Mouse (Mus musculus): ENCODE data around the gene Dlg2.
A peak's percentile ranks its signal among the peaks of the same experiment; 100 is the strongest.

Dlg2 gene

DNA sequence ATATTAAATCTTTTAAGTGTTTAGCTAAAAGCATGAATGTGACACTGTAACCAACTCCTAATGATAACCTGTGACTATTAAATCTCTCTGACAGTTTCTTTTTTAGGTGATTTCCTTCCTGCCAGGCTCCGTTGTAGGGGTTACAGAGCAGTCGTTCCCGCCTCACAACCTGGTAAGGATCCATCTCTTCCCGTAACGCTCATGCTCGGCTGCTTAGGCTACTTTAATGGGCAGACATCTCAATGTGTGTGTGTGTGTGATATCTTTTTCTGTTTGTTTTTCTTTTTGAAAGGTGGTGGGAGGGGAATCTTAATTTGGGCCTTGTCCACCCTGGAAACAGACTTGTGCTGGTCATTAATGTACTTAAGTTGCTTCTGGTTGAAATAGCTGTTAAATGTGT is 32.3 kb upstream of the Dlg2 start:
- Histone ChIP-seq H3K36me3 (ENCODE audit: insufficient read depth, low read length) (peaks cover 41% of the 10 kb centered on the region), H3K4me1 (replicated peaks; ENCODE audit: low read depth, low read length) (peaks cover 25% of the 10 kb centered on the region), H3K27me3 (ENCODE audit: insufficient read depth, low read length) (no peaks in the 10 kb centered on the region), H3K9me3 (ENCODE audit: low read length) (no peaks in the 10 kb centered on the region), H3K4me3 (replicated peaks; ENCODE audit: low read length) (peak overlapping the region; percentile 95)
- TF ChIP-seq NANOG (IDR thresholded peaks at IDR 0.05; ENCODE audit: borderline replicate concordance, low read length), result no peak
- TF ChIP-seq POU5F1 (IDR thresholded peaks at IDR 0.05; ENCODE audit: borderline replicate concordance, low read length), result no peak
- TF ChIP-seq CTCF (conservative IDR thresholded peaks at IDR 0.05; ENCODE audit: low read length), result no peak

DNA sequence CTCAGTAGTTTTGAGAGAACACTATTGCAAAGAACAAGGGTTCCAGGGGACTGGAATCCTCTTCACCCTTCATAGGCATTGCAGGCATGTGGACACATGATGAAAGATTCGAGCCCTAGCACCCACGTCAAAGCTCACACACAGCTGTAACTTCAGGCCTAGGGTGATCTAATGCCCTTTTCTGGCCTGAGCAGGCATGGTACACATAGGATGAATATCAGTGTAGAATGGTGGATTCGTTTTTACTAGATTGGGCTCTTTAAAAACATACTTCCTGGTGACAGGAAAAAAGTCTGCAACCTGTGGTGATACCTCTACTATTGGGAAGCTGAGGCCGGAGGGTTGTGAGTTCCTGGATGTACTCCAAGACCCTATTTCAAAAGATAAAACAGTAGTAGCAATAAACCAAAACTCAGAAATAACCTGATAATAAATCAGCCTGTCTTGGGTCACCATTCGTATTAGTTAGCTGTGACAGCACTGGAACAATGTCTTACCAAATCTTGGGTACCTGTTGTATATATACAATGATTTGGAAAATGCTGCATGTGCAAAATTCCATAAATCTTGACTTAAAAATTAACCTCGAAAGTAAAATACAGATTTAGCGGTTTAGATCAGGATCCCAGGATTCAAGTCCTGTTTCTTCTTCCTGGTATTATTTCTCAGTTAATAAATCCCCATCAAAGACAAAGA is 20.2 kb upstream of the Dlg2 start:
- no peaks in the 10 kb centered on the region for H3K9me3 ChIP-seq (ENCODE audit: low read length)
- H3K27me3 ChIP-seq (ENCODE audit: insufficient read depth, low read length), result peaks cover 2% of the 10 kb centered on the region
- H3K4me3 ChIP-seq (replicated peaks; ENCODE audit: low read length), result peak overlapping the region; percentile 94
- no peak for TF ChIP-seq CTCF (conservative IDR thresholded peaks at IDR 0.05; ENCODE audit: low read length)
- TF ChIP-seq NANOG (IDR thresholded peaks at IDR 0.05; ENCODE audit: borderline replicate concordance, low read length), result no peak
- no peak for TF ChIP-seq POU5F1 (IDR thresholded peaks at IDR 0.05; ENCODE audit: borderline replicate concordance, low read length)
- peaks cover 34% of the 10 kb centered on the region for H3K36me3 ChIP-seq (ENCODE audit: insufficient read depth, low read length)
- H3K4me1 ChIP-seq (replicated peaks; ENCODE audit: low read depth, low read length), result peaks cover 36% of the 10 kb centered on the region

DNA sequence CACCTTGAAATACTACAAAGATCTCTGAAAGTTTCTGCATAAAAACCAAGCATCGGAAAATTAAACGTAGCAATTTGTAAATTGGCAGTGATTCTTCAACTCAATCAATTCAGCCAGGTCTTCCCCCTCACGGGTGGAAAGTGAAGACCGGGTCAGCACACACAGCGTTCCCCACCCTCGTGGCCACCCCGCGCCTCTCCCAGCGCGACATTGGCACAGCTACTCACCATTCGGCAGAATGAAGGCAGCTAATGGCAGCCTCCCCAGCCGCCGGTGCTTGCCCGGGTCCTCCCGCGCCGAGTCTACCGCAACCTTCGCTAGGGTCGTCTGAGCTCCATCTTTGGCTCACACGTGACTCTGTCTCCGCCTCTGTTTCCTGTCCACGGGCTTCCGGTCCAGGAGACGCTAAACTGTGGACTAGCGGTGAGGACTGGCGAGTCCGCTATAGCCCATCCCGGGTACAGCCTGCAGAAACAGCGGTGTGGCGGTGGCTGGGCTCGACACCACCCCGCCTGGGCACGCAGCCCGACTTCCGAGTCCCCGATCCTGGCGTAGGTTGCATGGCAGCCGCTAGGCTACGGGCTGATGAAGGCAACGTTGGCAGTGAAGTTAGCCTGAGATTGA is 19.5 kb upstream of the Dlg2 start, which contains the start of gene Tmem126a:
Tmem126a (minus strand) TSS at position 385 of the 624 bp plus-strand sequence.
- Histone ChIP-seq H3K4me3 (replicated peaks; ENCODE audit: low read length) (peak within 1 kb of the TSS; percentile 94), H3K27me3 (ENCODE audit: insufficient read depth, low read length) (peaks cover 2% of the 10 kb centered on the region), H3K4me1 (replicated peaks; ENCODE audit: low read depth, low read length) (peaks cover 41% of the 10 kb centered on the region), H3K36me3 (ENCODE audit: insufficient read depth, low read length) (peaks cover 28% of the 10 kb centered on the region), H3K9me3 (ENCODE audit: low read length) (no peaks in the 10 kb centered on the region)
- TF ChIP-seq NANOG (IDR thresholded peaks at IDR 0.05; ENCODE audit: borderline replicate concordance, low read length) (no peak), POU5F1 (IDR thresholded peaks at IDR 0.05; ENCODE audit: borderline replicate concordance, low read length) (no peak), CTCF (conservative IDR thresholded peaks at IDR 0.05; ENCODE audit: low read length) (no peak)

DNA sequence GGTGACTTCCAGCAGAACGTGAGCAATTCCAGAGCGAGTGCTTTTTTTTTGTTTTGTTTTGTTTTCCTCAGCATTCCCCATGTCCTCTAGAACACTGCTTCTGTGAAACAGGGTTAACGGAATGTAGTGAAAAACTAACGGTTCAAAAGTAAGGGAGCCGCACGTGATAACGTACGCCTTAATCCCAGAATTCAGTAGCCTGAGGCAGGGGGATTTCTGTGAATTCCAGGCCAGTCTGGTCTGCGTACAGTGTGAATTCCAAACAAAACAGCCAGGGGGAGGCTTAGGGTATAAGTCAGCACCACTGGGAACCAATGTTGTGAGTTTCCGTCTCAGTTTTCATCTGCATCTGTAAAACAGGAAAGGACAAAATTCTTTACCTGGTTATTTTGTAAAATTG is 19.0 kb upstream of the Dlg2 start:
- H3K9me3 ChIP-seq (ENCODE audit: low read length), result no peaks in the 10 kb centered on the region
- H3K27me3 ChIP-seq (ENCODE audit: insufficient read depth, low read length), result peaks cover 2% of the 10 kb centered on the region
- H3K4me3 ChIP-seq (replicated peaks; ENCODE audit: low read length), result peak overlapping the region; percentile 94

DNA sequence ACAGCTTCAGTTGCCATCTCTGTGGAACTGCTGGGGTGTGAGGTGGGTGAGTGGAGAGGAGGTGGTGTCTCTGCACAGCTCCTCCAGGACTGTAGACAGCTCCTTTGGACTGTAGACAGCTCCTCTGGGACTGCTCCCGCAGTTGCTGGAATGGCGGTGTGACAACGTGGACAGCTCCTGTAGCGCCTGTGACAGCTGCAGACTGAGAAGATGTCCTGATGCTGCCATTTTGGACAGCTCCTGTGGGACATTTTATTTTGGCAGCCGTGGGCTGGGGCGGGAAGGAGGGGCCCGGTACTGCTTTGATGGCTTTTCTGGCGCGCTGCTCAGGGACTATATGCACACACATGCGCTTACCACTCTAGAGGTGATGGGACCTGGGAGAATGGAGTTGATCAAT is 16.1 kb upstream of the Dlg2 start:
- Histone ChIP-seq H3K9me3 (ENCODE audit: low read length) (no peaks in the 10 kb centered on the region), H3K27me3 (ENCODE audit: insufficient read depth, low read length) (peaks cover 2% of the 10 kb centered on the region), H3K36me3 (ENCODE audit: insufficient read depth, low read length) (no peaks in the 10 kb centered on the region), H3K4me3 (replicated peaks; ENCODE audit: low read length) (peak overlapping the region; percentile 43; the same call in 1 of the 2 replicates), H3K4me1 (replicated peaks; ENCODE audit: low read depth, low read length) (peaks cover 41% of the 10 kb centered on the region)
- TF ChIP-seq POU5F1 (IDR thresholded peaks at IDR 0.05; ENCODE audit: borderline replicate concordance, low read length) (no peak), CTCF (conservative IDR thresholded peaks at IDR 0.05; ENCODE audit: low read length) (no peak), NANOG (IDR thresholded peaks at IDR 0.05; ENCODE audit: borderline replicate concordance, low read length) (no peak)

More for the DNA sequence above, 19.0 kb upstream of the Dlg2 start:
- peaks cover 24% of the 10 kb centered on the region for H3K36me3 ChIP-seq (ENCODE audit: insufficient read depth, low read length)
- H3K4me1 ChIP-seq (replicated peaks; ENCODE audit: low read depth, low read length), result peaks cover 41% of the 10 kb centered on the region
- TF ChIP-seq NANOG (IDR thresholded peaks at IDR 0.05; ENCODE audit: borderline replicate concordance, low read length) (no peak), CTCF (conservative IDR thresholded peaks at IDR 0.05; ENCODE audit: low read length) (no peak), POU5F1 (IDR thresholded peaks at IDR 0.05; ENCODE audit: borderline replicate concordance, low read length) (no peak)

DNA sequence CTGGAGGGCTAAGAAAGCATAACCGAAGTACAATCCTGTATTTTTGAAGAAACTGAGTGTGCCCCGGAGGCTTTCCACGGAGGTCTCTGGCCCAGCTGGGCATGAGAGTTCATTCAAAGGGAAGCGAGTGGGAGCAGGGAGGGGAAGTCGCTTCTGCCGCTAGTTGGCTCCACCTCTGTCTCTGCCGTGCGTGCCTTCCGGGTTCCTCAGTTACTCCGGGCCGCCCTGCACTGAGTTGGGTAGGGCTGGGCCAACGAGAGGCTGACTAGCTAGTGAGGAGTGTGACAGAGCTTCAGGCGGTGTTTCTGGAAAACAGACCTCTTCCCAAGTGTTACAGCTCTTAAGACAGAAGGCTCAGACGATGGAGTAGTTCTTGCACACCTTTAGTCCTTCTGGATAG is 15.5 kb upstream of the Dlg2 start:
- TF ChIP-seq NANOG (IDR thresholded peaks at IDR 0.05; ENCODE audit: borderline replicate concordance, low read length) (no peak), POU5F1 (IDR thresholded peaks at IDR 0.05; ENCODE audit: borderline replicate concordance, low read length) (no peak), CTCF (conservative IDR thresholded peaks at IDR 0.05; ENCODE audit: low read length) (peak; percentile 31)
- Histone ChIP-seq H3K4me1 (replicated peaks; ENCODE audit: low read depth, low read length) (peaks cover 37% of the 10 kb centered on the region), H3K9me3 (ENCODE audit: low read length) (no peaks in the 10 kb centered on the region), H3K27me3 (ENCODE audit: insufficient read depth, low read length) (peaks cover 2% of the 10 kb centered on the region), H3K36me3 (ENCODE audit: insufficient read depth, low read length) (no peaks in the 10 kb centered on the region), H3K4me3 (replicated peaks; ENCODE audit: low read length) (peak overlapping the region; percentile 43)

DNA sequence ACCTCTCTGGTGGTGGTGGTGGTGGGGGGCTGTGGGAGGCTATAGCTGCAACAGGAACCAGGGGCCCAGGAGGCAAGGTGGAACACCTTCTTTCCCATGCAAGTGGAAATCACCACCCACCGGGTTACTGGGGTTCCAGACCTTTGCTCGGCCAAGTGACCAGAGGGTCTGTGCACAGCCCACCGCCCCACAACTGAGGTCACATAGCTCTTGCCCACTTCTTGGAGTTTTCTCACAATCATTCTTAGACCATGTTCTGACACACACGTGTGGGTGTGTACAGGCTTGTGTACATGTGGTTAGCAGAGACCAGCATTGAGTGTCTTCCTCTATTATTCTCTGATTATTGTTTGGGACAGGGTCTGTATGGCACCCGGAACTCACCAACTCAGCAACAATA is 15.0 kb upstream of the Dlg2 start:
- TF ChIP-seq POU5F1 (IDR thresholded peaks at IDR 0.05; ENCODE audit: borderline replicate concordance, low read length), result no peak
- Histone ChIP-seq H3K4me3 (replicated peaks; ENCODE audit: low read length) (peak overlapping the region; percentile 43), H3K4me1 (replicated peaks; ENCODE audit: low read depth, low read length) (peaks cover 32% of the 10 kb centered on the region), H3K27me3 (ENCODE audit: insufficient read depth, low read length) (peaks cover 2% of the 10 kb centered on the region), H3K36me3 (ENCODE audit: insufficient read depth, low read length) (no peaks in the 10 kb centered on the region; the same call in 1 of the 2 replicates), H3K9me3 (ENCODE audit: low read length) (no peaks in the 10 kb centered on the region)

DNA sequence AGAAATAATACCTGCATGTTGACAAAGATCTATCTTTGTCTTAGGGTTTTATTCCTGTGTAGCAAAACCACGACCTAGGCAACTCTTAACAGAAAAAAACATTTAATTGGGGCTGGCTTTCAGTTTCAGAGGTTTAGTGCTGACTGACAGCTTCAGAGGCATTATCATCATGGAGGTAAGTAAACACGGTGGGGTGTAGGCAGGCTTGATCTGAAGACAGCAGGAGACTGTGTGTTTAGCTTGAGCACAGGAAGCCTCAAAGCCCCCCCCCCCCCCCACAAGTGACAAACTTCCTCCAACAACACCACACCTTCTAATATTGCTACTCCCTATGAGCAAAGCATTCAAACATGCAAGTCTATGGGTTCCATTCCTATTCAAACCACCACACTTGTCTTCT is 3.0 kb upstream of the Dlg2 start:
- no peaks in the 10 kb centered on the region for H3K9me3 ChIP-seq (ENCODE audit: low read length)
- peaks cover 41% of the 10 kb centered on the region for H3K4me1 ChIP-seq (replicated peaks; ENCODE audit: low read depth, low read length)
- TF ChIP-seq POU5F1 (IDR thresholded peaks at IDR 0.05; ENCODE audit: borderline replicate concordance, low read length), result no peak
- TF ChIP-seq NANOG (IDR thresholded peaks at IDR 0.05; ENCODE audit: borderline replicate concordance, low read length), result no peak
- TF ChIP-seq CTCF (conservative IDR thresholded peaks at IDR 0.05; ENCODE audit: low read length), result no peak
- H3K36me3 ChIP-seq (ENCODE audit: insufficient read depth, low read length), result peaks cover 34% of the 10 kb centered on the region
- H3K27me3 ChIP-seq (ENCODE audit: insufficient read depth, low read length), result peaks cover 4% of the 10 kb centered on the region
- H3K4me3 ChIP-seq (replicated peaks; ENCODE audit: low read length), result no peak overlapping the region; the same call in 1 of the 2 replicates
